Mouse (Mus musculus) kidney, adult 2 months (tissue): ENCODE results near the gene Nub1.

Experiments
- CTCF ChIP-seq: fragments of 200-500 bp; conservative IDR thresholded peaks from 2 replicates; pipeline ENCODE4 v1.5.1; 2011; ENCODE audit warnings: low read depth, mild to moderate bottlenecking, control low read depth, low read length, moderate library complexity, mixed read lengths; ENCODE audit not compliant: insufficient read depth, insufficient read length
- POLR2A ChIP-seq: fragments of 200-500 bp; IDR thresholded peaks from one replicate; pipeline ENCODE4 v1.6.1; 2011; ENCODE audit warnings: low read depth, low read length, control low read depth

DNA sequence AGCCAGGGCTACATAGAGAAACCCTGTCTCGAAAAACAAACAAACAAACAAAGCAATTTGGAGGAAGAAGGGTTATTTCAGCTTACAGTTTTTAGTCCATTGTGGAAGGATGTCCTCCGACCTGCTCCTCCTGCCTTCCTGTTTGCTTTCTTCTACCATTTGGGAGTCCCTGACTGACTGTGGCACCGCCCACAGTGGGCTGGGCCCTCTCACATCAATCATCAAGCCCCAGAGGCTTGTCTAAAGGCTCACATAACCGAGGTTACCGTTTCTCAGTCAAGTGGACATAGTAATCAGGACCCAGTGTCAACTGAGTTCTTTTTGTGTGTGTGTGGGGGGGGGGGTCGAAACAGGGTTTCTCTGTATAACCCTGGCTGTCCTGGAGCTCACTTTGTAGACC lies 47.2 kb upstream of the Nub1 start:
- no peak for TF ChIP-seq CTCF
- TF ChIP-seq POLR2A, result no peak
